Mouse (Mus musculus): ENCODE results near the gene Gm10197. TPM values are rescaled to one million over a fixed set of nuclear protein-coding genes. Genes with fewer than 3 reads are reported as not detected.

Gene Gm10197
- total RNA-seq, 2 experiments from 2014 or later = not detected

DNA sequence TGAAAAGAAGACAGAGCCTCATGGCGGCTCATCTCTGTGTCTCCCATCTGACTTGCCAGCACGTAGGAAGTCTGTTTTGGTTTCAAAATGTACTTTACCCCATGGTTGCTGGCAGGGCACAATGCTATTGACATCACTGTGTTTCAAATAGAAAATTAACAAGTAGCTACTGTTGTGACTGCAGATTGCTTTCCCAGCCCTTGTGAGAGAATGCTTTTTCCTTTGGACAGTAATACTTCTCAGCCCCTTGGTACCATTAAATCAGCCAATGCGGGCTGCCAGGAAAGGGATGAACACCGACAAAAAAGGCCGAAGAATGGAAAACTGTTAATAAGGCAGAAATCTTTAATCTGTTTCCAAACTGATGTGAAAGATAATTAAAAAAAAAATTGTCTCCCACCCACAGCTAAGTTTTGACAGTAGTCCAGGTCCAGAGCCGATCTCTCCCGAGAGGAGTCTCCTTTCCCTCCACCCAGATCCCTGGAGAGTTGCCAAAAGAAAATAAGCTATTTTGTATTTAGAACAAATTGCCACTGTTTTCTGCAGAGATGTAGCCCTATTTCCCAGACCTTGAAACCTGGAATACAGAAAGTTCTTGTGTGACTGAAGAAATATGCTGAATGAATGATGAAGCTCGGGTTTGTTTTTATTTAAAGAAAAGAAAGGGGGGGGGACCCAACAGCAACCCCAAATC is 11.2 kb downstream of the Gm10197 start:
- peak in 1 of 2 experiments; percentile 47 for DNase-seq (ENCODE audit: low spot score in 2 of 2)

DNA sequence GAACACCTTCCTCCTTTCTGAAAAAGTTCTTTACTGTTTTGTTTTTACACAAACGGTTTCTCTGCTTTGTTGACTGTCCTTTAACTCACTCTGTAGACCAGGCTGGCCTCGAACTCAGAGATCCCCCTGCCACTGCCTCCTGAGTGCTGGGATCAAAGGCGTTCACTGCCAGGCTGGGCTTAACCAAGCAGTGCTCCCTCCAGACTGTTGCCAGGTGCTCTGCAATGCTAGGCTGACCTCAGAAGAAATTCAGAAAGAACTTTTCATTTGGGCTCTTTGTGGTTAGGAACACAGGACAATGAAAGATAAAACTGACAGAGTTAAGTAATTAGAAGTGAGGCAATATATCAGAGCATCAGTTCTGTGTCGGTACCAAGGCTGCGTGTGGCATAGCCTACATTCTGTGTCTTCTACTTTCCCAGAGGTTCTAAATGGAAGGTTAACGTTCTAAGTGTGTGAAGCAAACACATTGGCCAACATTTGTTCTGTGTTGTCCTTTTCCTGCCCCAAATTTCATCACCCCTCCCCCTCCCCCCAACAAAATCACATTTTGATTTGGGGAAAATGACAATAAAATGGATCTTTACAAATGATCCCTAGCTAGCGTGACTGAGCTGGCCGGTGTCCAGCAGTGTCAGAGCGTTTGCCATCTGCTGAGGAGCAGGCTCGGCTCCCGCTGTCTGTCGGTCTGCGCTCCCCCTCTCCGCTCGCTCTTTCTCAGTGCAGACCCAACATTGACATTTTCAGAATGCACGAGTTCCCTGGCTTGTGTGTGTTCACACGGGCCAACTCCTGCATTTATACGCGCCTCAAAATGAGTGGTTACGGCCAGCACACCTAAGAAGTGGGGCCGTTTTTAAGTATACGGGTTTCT is 12.2 kb downstream of the Gm10197 start:
- DNase-seq (ENCODE audit: low spot score in 2 of 2) = peak; percentile 56

DNA sequence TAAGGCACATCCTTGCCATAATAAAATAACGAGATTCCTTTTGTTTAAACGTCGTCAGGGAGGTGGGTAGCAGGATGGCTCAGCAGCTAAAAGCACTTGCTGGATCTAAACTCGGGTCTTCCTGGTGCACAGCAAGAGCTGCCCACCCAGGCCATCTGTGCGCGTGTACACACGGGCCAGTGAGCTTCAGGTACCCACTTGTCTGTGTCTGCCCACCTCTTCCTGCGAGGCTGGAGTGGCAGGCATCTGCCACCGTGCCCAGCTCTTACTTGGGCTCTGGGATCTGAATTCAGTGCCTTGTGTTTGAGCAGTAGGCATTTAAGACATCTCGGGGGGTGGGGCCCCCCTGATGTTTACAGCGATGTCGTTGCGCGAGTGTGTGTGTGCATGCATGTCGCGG is 16.5 kb downstream of the Gm10197 start:
- DNase-seq (ENCODE audit: low spot score in 2 of 2) = peak; percentile 54 to 71

DNA sequence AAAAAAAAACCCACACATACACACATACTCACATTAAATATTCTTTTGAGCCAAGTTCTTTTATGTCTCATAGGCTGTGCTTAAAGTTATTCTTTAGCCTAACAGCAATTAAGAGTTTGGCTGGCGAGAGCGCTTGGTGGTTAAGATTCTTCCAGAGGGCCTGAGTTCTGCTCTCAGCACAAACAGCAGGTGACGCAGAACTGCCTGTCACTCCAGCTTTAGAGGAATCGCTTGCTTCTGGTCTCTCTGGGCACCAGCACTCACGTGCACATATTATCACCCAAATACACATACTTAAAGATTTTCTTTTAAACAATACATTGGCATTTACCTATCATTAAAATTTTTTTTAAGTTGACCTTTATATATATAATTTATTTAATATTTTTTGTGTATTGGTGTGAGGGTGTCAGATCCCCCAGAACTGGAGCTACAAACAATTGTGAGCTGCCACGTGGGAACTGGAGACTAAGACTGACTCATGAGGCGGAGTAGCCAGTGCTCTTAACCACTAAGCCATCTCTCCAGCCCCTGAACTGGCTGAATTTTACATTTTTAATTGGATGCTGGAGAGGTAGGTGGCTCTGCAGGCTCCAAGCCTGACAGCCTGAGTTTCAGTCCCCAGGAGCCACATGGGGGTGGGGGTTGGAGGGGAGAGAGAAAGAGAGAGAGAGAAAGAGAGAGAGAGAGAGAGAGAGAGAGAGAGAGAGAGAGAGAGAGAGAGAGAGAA is 17.1 kb downstream of the Gm10197 start:
- DNase-seq (ENCODE audit: low spot score in 2 of 2) = no peak

DNA sequence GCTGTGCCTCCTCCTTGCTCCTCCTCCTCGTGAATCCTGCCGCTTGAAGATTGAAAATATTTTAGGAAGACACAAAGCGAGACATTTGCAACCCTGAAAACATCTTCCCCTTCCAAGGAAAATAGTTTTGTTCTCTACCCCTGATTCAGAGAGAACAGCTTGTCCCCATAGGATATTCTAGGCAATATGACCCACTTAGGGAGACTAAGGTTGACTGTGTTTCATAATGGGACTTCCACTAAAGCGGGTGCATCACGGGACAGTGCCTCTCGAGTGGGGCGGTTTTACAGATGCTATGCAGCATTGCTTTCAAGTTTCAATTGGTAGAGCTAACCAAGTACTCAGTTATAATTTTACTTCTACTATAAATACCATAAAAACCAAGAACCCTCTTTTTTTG is 17.7 kb downstream of the Gm10197 start:
- peak; percentile 55 to 59 for DNase-seq (ENCODE audit: low spot score in 2 of 2)

DNA sequence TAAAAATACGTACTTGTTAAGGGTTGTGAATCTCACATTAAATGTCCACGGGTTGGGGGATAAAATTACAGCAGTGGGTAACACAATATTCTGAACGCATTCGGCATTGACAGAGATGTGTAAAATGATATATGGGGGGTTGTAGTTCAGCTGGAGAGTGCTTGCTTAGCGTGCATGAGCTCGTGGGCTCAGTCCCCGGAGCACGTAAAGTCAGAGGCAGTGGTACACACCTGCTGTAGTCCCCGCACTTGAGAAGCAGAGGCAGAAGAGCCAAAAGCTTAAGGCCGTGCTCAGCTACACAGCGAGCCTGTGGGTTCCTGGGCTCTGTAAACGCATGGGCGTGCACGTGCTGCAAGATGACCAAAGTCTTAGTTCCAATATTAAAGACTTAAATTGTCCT is 25.8 kb downstream of the Gm10197 start:
- DNase-seq (ENCODE audit: low spot score in 2 of 2) = no peak

DNA sequence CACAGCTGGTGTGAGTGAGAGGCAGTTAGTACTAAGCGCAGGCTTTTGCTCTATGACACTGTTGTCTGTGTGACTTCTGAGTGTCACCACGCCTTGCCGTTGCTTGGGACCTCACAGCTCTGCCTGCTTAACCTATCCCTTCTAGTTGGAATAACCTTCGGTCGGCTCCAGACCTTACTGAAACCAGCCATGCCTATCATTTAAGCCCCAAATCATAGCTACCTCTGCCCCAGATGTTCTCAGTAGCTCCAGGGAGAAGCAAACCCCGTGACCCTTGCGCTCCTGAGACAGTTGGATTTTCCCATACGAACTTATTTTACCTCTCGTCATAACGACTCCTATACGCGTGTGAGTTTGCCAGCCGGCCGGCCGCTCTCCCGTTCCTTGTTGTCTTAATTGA is 27.5 kb downstream of the Gm10197 start:
- DNase-seq (ENCODE audit: low spot score in 2 of 2) = no peak

DNA sequence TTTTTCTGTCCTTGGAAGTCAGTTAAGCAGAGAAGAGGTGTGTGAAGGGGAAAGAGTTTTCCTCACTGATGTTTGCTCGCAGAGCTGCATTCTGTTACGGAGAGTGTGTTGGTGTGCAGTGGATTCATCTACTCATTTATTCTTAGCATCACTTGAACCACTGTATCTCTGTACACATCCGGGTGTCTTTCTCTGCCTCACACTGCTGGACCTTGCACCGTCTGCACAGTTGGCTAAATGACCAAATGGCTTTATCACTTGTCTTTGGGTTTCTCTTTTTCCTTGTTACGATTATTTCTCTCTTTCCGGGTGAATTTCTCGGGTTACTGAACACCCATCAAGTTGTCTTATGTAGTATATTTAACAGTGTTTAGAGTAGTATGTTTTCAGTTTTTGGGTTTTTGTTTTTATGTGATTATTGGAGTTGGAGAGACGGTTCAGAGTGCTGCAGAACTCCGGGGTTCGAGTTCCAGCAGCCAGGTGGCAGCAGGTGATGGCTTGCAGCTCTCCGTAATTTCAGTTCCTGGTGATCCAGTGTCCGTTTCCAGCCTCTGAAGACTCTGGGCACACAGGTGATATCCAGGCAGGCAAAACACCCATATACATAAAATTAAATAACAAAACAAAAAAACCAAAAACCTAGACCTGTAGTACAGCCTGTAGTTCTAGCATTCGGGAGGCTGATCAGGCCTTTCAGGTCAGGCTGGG is 28.2 kb downstream of the Gm10197 start:
- DNase-seq (ENCODE audit: low spot score in 2 of 2) = no peak

DNA sequence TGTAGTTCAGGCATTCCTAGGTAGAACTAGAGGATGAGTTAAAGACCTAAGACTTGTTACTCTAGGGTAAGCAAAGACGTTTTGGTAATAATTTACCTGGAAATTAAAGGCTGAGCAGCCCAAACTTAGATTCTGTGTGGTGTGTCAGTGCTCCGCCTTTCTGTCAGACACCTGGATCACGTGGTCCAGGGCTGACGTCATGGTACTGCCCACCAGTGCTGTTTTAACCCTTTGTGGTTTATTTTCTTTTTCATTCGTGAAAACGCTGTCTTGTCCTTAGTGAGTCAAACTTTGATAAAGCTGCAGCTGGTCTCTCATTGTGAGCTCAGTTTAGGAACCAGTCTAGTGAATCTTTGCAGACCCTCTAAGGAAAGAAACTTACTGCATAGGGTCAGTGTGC is 31.1 kb downstream of the Gm10197 start:
- DNase-seq (ENCODE audit: low spot score in 2 of 2) = no peak

DNA sequence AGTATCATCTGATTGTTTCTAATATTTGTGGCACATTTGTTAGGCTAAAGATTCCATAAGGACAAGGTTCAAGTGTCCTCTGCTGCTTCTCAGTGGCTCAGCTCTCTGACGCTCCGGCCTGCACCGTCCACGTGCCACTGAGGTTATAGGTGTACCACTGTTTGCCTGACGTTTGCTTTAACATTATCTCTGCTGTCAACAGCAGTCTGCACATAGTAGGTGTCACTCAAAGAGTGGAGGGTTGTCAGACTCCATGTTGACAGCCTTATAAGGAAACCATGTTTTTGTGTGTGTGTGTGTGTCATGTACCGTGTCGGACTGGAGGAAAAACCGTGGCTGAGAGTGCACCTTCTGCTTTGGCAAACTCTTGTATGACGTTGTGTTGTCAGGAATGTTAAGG is 36.3 kb downstream of the Gm10197 start:
- DNase-seq (ENCODE audit: low spot score in 2 of 2) = no peak

DNA sequence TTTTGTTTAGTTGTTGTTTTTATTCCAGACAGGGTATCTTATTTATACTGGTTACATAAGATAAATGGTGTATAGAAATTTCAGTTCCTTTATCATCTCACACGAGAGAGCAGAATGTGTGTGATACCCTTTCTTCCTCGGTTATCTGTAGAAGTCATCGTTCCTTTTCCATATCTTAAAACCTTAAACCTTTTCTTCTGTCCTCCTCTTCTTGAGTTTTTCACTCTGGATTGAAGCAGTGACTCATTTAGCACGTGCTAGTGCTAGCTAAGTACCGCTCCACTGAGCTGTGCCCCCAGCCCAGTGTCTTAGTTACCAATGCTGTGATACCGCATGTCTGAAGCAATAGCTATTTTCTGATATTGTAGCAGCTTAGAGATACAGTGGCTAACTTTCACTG is 37.8 kb downstream of the Gm10197 start:
- no peak for DNase-seq (ENCODE audit: low spot score in 2 of 2)

DNA sequence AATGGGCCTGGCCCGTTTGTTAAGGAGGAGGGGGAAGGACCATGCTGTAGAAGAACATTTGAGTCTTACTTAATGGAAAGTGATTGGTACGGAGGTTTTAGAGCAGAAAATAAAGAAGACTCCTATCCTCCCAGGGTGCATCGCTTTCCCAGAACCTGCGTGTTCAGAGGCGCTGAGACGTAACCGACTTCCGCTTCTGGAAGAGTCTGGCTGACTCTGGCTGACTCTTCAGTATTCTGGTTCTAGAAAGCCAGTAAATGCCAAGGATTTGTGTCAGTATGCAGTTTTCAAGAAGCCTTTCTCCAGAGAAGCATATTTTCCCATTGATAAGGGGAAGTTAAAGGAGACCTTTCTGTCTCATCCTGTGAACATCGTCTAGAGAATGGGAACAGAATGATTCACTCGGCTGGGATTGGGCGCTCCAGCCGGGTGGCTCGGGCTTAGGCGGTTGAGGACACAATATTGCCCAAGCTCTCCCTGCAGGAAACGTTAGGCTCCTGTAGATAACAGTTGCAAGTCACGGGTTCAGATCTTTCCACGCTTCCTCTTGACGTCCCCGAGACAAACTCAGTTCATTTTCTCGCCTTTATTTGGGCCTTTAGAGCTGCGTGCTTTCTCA is 39.6 kb downstream of the Gm10197 start:
- no peak for DNase-seq (ENCODE audit: low spot score in 2 of 2)

DNA sequence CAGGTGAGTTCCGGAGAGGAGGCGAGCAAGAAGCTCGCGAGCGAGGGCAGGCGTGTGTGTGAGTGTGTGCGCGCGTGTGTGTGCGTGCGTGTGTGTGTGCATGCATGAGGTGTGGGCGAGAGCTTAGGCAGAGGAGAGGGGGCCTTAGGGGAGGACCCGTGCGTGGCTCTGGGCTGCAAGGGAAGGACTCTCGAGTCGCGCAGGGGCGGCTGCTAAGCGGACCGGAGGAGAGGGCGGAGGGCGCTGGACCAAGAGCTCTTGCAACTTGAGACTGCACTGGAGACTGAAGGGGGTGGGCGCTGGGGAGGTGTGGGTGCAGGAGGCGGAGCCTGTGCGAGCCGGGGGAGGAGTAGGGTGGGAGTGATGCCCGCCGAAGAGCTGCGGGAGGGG is 41.6 kb downstream of the Gm10197 start:
- peak; percentile 47 to 77 for DNase-seq (ENCODE audit: low spot score in 2 of 2)

DNA sequence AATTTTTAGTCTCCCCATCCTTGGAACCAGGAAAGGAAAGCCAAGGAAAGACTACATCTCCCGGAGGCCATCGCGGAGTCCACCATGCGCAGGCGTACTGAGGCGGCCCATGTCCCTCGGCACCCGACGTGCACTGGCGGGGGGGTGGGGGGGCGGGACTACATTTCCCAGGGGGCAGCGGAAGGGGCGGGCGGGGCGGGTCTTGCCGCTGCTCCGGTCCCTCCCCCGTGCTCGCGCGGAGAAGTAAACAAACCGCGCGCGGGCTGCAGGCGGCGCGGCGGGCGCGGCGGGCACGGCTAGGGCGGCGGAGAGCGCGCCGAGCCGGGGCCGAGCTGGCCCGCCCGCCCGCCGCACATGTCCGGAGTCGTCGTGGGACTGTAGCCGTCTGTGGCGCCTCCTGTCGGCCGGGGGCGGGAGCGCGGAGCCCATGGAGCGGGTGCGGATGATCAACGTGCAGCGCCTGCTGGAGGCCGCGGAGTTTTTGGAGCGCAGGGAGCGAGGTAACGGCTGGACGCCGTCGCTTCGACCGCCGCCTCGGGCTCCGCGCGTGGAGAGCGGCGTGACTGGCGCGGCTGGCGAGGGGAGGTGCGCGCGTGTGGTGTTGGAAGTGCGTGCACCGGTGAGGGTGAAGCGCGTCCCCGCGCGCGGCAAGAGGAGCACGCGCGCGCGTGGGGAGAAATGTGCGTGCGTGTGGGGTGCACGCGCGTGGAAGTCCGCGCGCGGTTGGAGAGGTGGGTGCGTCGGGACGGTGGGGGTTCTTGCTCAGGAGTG is 42.2 kb downstream of the Gm10197 start:
- peak; percentile 87 for DNase-seq (ENCODE audit: low spot score in 2 of 2)

DNA sequence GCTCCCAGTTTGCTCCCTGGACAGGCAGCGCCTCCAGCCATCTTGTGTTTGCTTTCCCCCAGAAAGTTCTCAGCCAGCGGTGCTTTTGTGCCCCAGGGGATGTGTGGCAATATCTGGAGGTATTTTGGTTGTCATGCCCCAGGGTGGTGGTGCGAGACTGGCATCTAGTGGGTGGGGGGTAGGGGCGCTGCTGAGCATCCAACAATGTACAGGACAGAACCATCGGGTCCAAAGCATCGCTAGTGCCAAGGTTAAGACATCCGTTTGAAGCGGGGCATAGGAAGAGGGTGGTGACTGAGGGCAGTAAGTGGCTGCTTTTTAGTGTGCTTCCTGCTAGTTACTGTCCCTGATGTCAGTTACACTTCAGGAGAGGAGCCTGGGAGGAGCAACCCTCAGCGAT is 43.5 kb downstream of the Gm10197 start:
- DNase-seq (ENCODE audit: low spot score in 2 of 2) = no peak

DNA sequence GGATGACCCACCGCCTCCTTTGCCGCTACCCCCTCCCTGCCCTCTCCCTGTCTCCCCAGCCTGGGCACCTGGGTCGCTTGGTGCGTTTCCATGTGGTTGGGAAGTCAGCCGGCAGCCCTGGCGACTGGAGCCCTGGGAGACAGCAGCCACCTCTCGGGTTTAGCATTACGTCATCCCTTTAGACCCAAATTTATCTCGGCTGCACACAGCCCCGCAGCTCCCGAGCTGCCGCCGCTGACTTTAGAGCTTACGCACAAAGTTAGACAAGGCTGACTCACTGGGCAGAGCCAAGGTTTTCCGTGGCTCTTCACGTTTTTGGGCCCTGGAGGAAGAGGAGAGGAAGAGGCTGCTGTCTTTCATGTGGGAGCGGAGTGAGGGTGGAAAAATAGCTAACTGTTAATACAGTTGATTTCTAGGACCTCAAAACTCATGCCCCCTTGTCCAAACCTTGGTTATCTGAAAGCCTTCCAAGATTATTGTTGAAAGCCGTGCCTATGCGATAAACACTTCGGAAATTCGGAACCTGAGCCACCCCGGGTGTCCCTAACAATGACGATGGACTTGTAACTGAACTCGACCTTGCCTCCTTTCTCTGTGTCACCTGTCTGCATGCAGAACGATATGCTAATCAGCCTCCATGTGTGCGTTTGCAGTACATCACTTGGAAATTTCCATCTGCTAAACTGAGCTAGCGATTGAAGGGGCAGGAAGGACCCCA is 45.8 kb downstream of the Gm10197 start:
- peak; percentile 66 to 84 for DNase-seq (ENCODE audit: low spot score in 2 of 2)

DNA sequence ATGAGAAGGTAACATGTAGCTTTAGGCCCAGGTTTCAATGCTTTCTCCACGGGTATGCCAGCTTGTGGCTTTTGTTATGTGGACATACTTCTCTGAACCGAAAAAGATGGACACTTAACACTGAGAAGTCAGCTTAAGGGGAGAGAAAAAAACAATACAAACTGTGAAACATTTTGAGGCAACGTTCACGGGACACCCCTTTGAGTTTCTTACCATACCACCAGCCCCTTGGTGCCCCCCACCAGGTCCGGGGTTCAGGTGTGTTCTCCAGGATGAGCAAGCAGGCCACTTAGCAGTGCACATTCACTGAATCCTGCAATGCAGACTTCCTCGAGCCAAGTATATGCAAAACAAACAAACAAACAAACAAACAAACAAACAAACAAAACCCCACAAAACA is 46.7 kb downstream of the Gm10197 start:
- no peak for DNase-seq (ENCODE audit: low spot score in 2 of 2)

DNA sequence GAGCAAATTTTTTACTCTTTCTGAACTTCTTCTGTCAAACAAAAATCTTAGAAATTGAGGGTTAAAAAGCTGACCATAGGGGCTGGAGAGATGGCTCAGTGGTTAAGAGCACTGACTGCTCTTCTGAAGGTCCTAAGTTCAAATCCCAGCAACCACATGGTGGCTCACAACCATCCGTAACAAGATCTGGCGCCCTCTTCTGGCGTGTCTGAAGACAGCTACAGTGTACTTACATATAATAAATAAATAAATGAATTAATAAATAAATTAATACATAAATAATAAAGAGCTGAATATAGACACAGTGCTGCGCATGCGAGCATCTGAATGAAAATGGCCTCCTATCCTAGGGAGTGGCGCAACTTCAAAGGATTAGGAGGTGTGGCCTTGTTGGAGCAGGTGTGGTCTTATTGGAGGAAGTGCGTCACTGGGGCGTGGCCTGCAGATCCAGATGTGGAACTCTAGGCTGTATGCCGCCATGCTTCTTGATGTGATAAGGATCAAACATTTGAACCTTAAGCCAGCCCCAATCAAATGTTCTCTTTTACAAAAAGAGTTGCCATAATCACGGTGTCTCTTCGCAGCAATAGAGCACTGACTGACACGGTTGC is 49.0 kb downstream of the Gm10197 start:
- no peak for DNase-seq (ENCODE audit: low spot score in 2 of 2)

Measured in left cerebral cortex, adult 18-20 months (tissue).